Comparison of ENCODE assay signal across 12 mouse cellular contexts in the genomic region with DNA sequence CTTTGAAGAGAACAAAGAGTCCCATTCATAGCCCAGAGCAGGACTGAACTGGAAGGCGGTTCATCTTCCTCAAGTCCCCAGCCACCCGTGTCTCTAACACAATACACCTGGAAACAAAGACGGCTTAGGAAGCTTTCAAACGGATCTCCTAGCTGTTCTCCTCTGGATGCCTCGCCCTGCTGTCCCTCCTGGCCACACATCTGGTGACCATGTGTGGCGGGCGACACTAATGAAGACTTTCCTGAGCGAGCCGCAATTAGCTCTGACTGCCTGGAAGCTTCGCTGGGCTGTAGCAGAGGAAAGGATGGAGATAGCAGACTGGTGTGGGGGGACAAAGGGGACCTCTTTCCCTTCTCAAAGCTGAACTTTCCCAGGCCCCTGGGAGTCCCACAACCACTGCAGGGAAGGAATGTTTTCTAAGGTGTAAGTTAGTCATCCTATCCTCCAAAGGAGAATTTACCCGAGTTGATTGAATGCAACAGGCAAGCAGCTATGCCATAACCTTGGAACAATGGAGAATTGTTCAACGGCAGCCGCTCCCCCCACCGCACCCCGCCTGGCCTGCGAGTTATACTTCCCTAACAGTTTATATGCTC.
DNase-seq lines count a peak whose midpoint lies in the region; ATAC-seq lines count a peak whose summit lies in the region.
"Had no signal": no experiment of that assay in that cellular context is flagged by ENCODE, and none has a peak within 500 bp of the region (broad histone marks: within the 10 kb centered on the region; RNA-seq: fewer than 3 reads in every experiment).

No protein-coding gene starts in this region.

- DNase-seq in 3134 (ENCODE audit: extremely low read depth, insufficient read length, low spot score): peak; percentile 15
- peak; percentile 68 for DNase-seq in ZHBTc4 (ENCODE audit: low read depth, low spot score)
- peak; percentile 74 for DNase-seq in mesoderm, embryonic 11.5 days (ENCODE audit: low read depth, low spot score)
- DNase-seq in spleen, postnatal 36 days (ENCODE audit: low spot score in 2 of 2): no peak
- DNase-seq in right cerebral cortex, adult 18-20 months: no peak
- no peak for DNase-seq in layer of hippocampus, adult 8-10 months (ENCODE audit: low spot score in 2 of 2)
- DNase-seq: adrenal gland, postnatal 36 days; gastrocnemius, postnatal 36 days; right cerebral cortex, postnatal 14 days; thymus, postnatal 14 days had no signal

- peak overlapping the region; percentile 26; the same call in 1 of the 2 replicates for H3K4me2 ChIP-seq in hindbrain, embryonic 12.5 days (replicated peaks)

- H3K9ac ChIP-seq in hindbrain, embryonic 12.5 days: no peak overlapping the region

- ATAC-seq in hindbrain, embryonic 12.5 days (ENCODE audit: low FRiP score): no peak; the same call in 1 of the 2 replicates
- no peak for ATAC-seq in inflammation-experienced regulatory T-cells, adult 6 months

- peak overlapping the region; percentile 64 for H3K27ac ChIP-seq in hindbrain, embryonic 12.5 days

- no peaks in the 10 kb centered on the region for H3K36me3 ChIP-seq in hindbrain, embryonic 12.5 days

- no peaks in the 10 kb centered on the region for H3K9me3 ChIP-seq in hindbrain, embryonic 12.5 days (replicated peaks)

- H3K27me3 ChIP-seq in hindbrain, embryonic 12.5 days: 0 out of 2 replicates have a peak, but pooled peaks cover 5% of the 10 kb centered on the region

- 26% methylated on average over 16 of the region's 16 CpGs for WGBS in hindbrain, embryonic 12.5 days

- H3K4me3 ChIP-seq in hindbrain, embryonic 12.5 days: no peak overlapping the region

- peaks cover 10% of the 10 kb centered on the region for H3K4me1 ChIP-seq in hindbrain, embryonic 12.5 days

Comparison
In these comparisons a context has a peak if more than half of its experiments do, and no peak if none do; other contexts are left out.
1. DNase-seq: peak in 3134 (single experiment), ZHBTc4 (single experiment) and mesoderm, embryonic 11.5 days (single experiment); none in spleen, postnatal 36 days (0 of 2), right cerebral cortex, adult 18-20 months (single experiment) and layer of hippocampus, adult 8-10 months (0 of 2).